Mouse (Mus musculus): ENCODE results near the gene Ccdc117. TPM values are rescaled to one million over a fixed set of nuclear protein-coding genes. Genes with fewer than 3 reads are reported as not detected.
"Not testable (repeated sequence)": the region's sequence is repeated elsewhere in the genome, so short reads cannot be mapped to it uniquely, and the experiment has no call there.

Gene Ccdc117
- polyA plus RNA-seq, 1 experiment from 2014 or later = 15.5 TPM

DNA sequence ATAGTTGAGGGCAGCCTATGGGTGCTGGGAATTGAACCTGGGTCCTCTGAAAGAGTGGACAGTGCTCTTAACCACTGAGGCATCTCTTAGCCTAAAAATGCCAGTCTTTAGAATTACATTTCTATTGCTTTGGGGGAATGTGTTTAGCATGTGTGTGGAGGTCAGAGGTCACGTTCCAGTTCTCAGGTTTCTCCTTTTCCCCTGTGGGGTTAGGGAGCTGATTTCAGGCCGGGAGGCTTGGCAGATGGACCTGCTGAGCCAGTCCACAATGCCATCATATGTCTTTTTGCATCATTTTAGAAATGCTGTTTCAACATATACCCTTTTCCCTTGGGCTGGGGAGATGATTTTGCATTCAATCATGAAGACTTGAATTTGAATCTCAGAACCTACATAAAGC lies 48.1 kb downstream of the Ccdc117 start:
- Histone ChIP-seq H3K36me3 (ENCODE audit: insufficient read depth, low read length) (no peaks in the 10 kb centered on the region), H3K27ac (no peak overlapping the region), H3K4me1 (replicated peaks; ENCODE audit: insufficient read depth, low read length) (no peaks in the 10 kb centered on the region), H3K4me3 (replicated peaks; ENCODE audit: low read depth, low read length) (no peak overlapping the region), H3K4me2 (ENCODE audit: low read length) (no peak overlapping the region), H3K27me3 (ENCODE audit: insufficient read depth, low read length) (no peaks in the 10 kb centered on the region), H3K9ac (ENCODE audit: low read depth, low read length) (no peak overlapping the region), H3K9me3 (replicated peaks; ENCODE audit: low read length) (no peaks in the 10 kb centered on the region)
- no peak for TF ChIP-seq CTCF (IDR thresholded peaks at IDR 0.05; ENCODE audit: low read depth)
- 41% methylated on average over 2 of the region's 2 CpGs for WGBS
- DNase-seq (ENCODE audit: low spot score) (no peak), ATAC-seq (replicated peaks; ENCODE audit: low FRiP score, low read depth) (no peak)

DNA sequence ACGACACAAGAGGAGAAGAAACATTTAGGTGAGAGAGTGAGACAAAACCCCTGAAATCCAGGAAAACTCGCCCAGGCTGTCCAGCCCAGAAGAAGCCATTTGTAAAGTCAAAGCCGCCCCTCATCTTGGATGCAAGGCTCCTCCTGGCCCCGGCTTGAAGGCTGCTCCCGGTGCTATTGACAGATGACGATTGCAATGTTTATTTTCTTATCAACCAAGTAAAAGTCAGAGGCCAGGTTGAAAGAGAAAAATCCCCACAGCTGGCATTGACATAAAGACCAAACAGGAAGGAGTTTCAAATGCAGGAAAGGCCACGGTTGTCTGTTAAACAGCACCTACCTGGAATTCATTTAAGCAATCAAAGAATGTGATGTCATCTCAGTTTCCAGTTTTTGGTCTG lies 50.1 kb downstream of the Ccdc117 start:
- H3K4me2 ChIP-seq (ENCODE audit: low read length) = no peak overlapping the region
- H3K9me3 ChIP-seq (replicated peaks; ENCODE audit: low read length) = no peaks in the 10 kb centered on the region
- no peak for TF ChIP-seq CTCF (IDR thresholded peaks at IDR 0.05; ENCODE audit: low read depth)
- WGBS = 53% methylated on average over 7 of the region's 7 CpGs
- H3K36me3 ChIP-seq (ENCODE audit: insufficient read depth, low read length) = no peaks in the 10 kb centered on the region
- ATAC-seq (replicated peaks; ENCODE audit: low FRiP score, low read depth) (no peak), DNase-seq (ENCODE audit: low spot score) (no peak)
- H3K4me3 ChIP-seq (replicated peaks; ENCODE audit: low read depth, low read length) = no peak overlapping the region
- H3K27ac ChIP-seq = no peak overlapping the region
- no peak overlapping the region for H3K9ac ChIP-seq (ENCODE audit: low read depth, low read length)
- H3K27me3 ChIP-seq (ENCODE audit: insufficient read depth, low read length) = no peaks in the 10 kb centered on the region
- H3K4me1 ChIP-seq (replicated peaks; ENCODE audit: insufficient read depth, low read length) = no peaks in the 10 kb centered on the region

DNA sequence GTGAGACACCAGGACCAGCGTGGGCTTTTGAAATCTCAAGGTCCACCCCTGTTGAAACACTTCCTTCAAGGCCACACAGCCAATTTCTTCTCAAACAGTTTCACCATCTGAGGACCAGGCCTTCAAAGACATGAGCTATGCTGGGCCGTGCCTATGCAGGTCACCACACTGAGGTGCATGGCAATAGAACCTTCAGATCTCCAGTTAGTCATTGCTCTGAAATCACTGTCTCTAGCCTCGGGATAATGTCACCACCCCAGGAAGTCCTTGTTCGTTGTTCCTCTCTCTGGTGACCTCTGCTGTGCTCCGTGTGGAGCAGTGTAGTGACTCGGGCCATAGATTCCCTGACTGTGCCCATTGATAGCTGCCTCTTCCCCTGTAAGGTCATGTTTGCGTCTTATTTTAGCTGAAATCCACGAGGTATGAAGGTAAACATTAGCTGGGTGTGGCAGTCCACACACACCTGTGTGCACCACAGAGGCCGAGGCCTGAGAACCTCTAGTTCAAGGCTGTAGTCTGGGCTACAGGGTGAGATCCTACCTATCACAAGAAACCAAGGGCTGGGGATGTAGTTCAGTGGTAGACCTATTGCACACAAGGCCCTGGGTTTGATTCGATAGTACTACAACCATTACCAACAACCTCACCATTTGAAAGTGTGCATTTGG lies 50.9 kb downstream of the Ccdc117 start:
- Histone ChIP-seq H3K4me2 (ENCODE audit: low read length) (no peak overlapping the region), H3K4me1 (replicated peaks; ENCODE audit: insufficient read depth, low read length) (no peaks in the 10 kb centered on the region), H3K27ac (no peak overlapping the region), H3K36me3 (ENCODE audit: insufficient read depth, low read length) (no peaks in the 10 kb centered on the region), H3K9me3 (replicated peaks; ENCODE audit: low read length) (no peaks in the 10 kb centered on the region), H3K9ac (ENCODE audit: low read depth, low read length) (no peak overlapping the region), H3K4me3 (replicated peaks; ENCODE audit: low read depth, low read length) (no peak overlapping the region), H3K27me3 (ENCODE audit: insufficient read depth, low read length) (no peaks in the 10 kb centered on the region)
- ATAC-seq (replicated peaks; ENCODE audit: low FRiP score, low read depth) (no peak), DNase-seq (ENCODE audit: low spot score) (no peak)
- no peak for TF ChIP-seq CTCF (IDR thresholded peaks at IDR 0.05; ENCODE audit: low read depth)
- WGBS = 83% methylated on average over 10 of the region's 10 CpGs

DNA sequence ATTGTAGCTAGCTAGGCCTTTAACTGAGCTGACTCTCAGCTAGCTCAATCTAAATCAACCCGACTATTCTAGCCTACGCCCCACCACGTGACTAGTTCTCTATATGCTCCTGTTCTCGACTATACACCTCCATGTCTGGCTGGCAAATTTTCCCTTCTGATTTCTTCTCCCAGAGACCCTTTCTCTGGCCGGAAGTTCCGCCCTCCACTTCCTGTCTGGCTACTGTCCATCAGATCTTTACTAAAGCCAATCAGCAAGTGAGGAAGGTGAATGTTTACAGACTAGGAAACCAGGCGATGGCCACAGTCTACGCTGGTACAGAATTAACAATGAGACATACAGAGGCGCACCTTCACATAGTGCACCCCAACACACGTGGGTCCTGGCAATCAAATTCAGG lies 52.6 kb downstream of the Ccdc117 start:
- not testable (repeated sequence) for H3K4me3 ChIP-seq (replicated peaks; ENCODE audit: low read depth, low read length); H3K4me2 ChIP-seq (ENCODE audit: low read length); DNase-seq (ENCODE audit: low spot score); H3K36me3 ChIP-seq (ENCODE audit: insufficient read depth, low read length); H3K9ac ChIP-seq (ENCODE audit: low read depth, low read length); H3K4me1 ChIP-seq (replicated peaks; ENCODE audit: insufficient read depth, low read length); H3K9me3 ChIP-seq (replicated peaks; ENCODE audit: low read length); ATAC-seq (replicated peaks; ENCODE audit: low FRiP score, low read depth); H3K27me3 ChIP-seq (ENCODE audit: insufficient read depth, low read length); H3K27ac ChIP-seq
- 85% methylated on average over 10 of the region's 10 CpGs for WGBS

DNA sequence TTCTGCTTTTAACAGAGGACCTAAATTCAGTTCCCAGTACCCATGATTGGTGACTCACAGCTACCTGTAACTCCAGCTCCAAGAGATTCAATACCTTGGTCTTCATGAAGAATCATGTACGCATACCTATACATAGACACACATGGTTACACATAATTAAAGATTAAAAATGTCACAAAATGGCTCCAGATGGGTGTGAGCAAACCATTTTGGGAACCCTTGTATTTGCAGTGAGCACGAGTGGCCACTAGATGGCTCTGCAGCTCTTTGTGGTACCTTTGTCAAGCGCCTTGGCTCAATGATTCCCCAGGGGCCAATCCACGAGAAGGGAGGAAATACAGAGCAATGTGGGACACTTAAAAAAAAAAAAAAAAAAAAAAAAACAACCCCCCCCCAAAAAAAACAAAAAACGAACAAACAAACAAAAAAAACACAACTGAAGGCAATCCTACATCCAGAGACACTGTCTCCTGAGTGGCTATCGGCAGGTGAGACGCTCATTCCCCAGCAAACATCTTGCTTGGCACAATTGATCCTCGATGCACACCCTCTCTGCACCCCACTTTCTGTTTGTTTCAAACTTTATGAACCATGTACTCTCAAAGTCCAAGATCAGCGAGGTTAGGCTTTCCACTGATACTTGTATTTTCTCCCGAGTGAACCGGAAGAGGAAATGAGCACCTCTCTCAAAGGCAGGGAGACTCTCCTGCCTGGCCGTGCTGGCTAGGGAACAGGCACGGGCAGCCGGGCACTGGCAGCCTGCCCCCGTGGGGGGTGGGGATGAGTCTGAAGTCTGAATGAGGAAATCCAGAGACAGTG lies 56.6 kb downstream of the Ccdc117 start:
- Histone ChIP-seq H3K4me1 (replicated peaks; ENCODE audit: insufficient read depth, low read length) (no peaks in the 10 kb centered on the region), H3K4me3 (replicated peaks; ENCODE audit: low read depth, low read length) (peak overlapping the region; percentile 29), H3K27me3 (ENCODE audit: insufficient read depth, low read length) (no peaks in the 10 kb centered on the region), H3K27ac (peak overlapping the region; percentile 32), H3K4me2 (ENCODE audit: low read length) (peak overlapping the region; percentile 65), H3K9me3 (replicated peaks; ENCODE audit: low read length) (no peaks in the 10 kb centered on the region), H3K9ac (ENCODE audit: low read depth, low read length) (peak overlapping the region; percentile 39; the same call in 1 of the 2 replicates), H3K36me3 (ENCODE audit: insufficient read depth, low read length) (no peaks in the 10 kb centered on the region)
- TF ChIP-seq CTCF (IDR thresholded peaks at IDR 0.05; ENCODE audit: low read depth) = peak; percentile 95
- WGBS = 10% methylated on average over 15 of the region's 15 CpGs
- ATAC-seq (replicated peaks; ENCODE audit: low FRiP score, low read depth) = peak; percentile 78
- DNase-seq (ENCODE audit: low spot score) = peak; percentile 94

DNA sequence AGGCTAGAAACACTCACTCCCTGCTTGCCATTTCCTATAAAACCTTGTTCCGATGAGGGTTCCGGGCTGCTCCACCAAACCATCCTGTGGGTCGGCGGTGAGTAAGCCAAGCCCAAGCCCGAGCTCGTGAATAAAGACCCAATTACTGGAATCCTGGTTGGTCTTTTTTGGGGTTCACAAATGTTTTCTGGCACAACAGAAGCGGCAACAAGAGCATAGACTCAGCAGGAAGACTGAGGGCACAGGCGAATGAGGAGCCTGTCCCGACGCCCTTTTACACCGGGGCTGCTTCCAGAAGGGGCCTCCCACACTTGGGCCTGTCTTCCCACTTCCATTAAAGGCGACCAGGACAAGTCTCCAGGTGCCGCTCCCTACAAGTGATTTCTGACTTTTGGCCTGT lies 59.4 kb downstream of the Ccdc117 start:
- no peaks in the 10 kb centered on the region for H3K4me1 ChIP-seq (replicated peaks; ENCODE audit: insufficient read depth, low read length)
- no peak for TF ChIP-seq CTCF (IDR thresholded peaks at IDR 0.05; ENCODE audit: low read depth)
- no peak overlapping the region for H3K4me3 ChIP-seq (replicated peaks; ENCODE audit: low read depth, low read length)
- no peaks in the 10 kb centered on the region for H3K36me3 ChIP-seq (ENCODE audit: insufficient read depth, low read length)
- no peaks in the 10 kb centered on the region for H3K27me3 ChIP-seq (ENCODE audit: insufficient read depth, low read length)
- WGBS = 69% methylated on average over 13 of the region's 13 CpGs
- no peaks in the 10 kb centered on the region for H3K9me3 ChIP-seq (replicated peaks; ENCODE audit: low read length)
- DNase-seq (ENCODE audit: low spot score) (no peak), ATAC-seq (replicated peaks; ENCODE audit: low FRiP score, low read depth) (no peak)
- H3K27ac ChIP-seq = no peak overlapping the region
- no peak overlapping the region for H3K4me2 ChIP-seq (ENCODE audit: low read length)
- H3K9ac ChIP-seq (ENCODE audit: low read depth, low read length) = no peak overlapping the region

Other genes starting within 250 kb of the Ccdc117 start
- 13.3 and 15.7 TPM in 2 replicates for gene Znrf3, start 97.3 kb downstream of the Ccdc117 start, polyA plus RNA-seq (2015; fragmentation: Nextera tagmentation; extraction: Ambion mirVana)
- 195 and 199 TPM in 2 replicates for gene Xbp1, start 21.5 kb downstream of the Ccdc117 start, polyA plus RNA-seq (2015; fragmentation: Nextera tagmentation; extraction: Ambion mirVana)
- gene Ankrd36, start 27.5 kb upstream of the Ccdc117 start, polyA plus RNA-seq (2015; fragmentation: Nextera tagmentation; extraction: Ambion mirVana) = not detected in 2 replicates
- gene Mrps24, start 173.5 kb upstream of the Ccdc117 start, polyA plus RNA-seq (2015; fragmentation: Nextera tagmentation; extraction: Ambion mirVana) = 256 and 279 TPM in 2 replicates
- gene Urgcp, start 220.2 kb upstream of the Ccdc117 start, polyA plus RNA-seq (2015; fragmentation: Nextera tagmentation; extraction: Ambion mirVana) = 22.8 and 23.0 TPM in 2 replicates
- gene Dbnl, start 246.3 kb upstream of the Ccdc117 start, polyA plus RNA-seq (2015; fragmentation: Nextera tagmentation; extraction: Ambion mirVana) = 82.7 and 93.3 TPM in 2 replicates